9 mouse cellular contexts compared by ENCODE assay signal in the genomic region with DNA sequence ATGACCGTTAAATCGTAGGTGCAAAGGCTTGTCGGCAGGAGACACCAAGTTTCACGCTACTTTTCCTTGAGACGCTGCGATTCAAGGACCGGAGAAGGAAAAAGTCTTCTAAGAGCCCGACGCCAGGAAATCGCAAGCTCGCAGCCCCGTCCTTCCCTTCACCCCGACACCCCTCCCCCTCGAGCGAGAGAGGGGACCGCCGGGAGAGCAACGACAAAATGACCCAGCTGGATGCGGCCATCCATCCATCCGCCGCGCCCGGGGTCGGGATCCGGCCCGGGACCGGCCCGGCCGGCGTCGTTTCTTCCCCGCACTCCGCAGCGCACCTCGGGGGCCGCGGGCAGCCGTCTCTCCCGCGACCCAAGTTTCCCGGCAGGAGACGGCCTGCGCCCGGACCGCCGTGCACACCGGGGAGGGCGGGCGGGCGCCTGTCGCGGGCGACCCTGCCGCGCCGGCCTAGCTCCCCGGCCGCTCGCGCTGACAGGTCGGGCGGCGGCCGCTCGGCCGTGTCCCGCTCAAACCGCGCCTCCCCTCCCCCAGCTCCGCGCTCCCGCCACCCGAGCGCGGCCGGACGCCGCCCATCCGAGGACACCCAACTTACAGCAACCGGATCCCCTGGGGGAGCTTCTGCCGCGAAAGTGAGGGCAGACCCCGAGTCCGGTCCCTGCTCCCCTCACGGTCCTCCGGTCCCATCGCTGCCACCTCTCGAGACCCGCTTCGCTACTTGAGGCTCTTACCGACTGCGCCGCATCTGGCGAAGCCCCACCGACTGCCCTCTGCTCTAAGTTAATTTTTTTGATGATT. TPM values are rescaled to one million over a fixed set of nuclear protein-coding genes. Genes with fewer than 3 reads are reported as not detected.
DNase-seq lines count a peak whose midpoint lies in the region; ATAC-seq and TF ChIP-seq lines count a peak whose summit lies in the region.
"Had no signal": no experiment of that assay in that cellular context is flagged by ENCODE, and none has a peak within 500 bp of the region (broad histone marks: within the 10 kb centered on the region; RNA-seq: fewer than 3 reads in every experiment).

No protein-coding gene starts in this region.

- peak; percentile 14 to 28 for DNase-seq in left cerebral cortex, adult 18-20 months (ENCODE audit: low spot score in 2 of 2)
- no peak for DNase-seq in left cerebral cortex, adult 11 months (ENCODE audit: low spot score)
- DNase-seq in gastrocnemius, postnatal 25 days, result peak; percentile 51
- DNase-seq in liver, embryonic 13.5 days, result peak; percentile 34
- DNase-seq in naive thymus-derived CD4-positive, alpha-beta T cell, adult 2 months (ENCODE audit: low read depth), result peak; percentile 60
- peak; percentile 69 for DNase-seq in stomach, postnatal 0 days (ENCODE audit: low spot score)

- WGBS in intestine, postnatal 0 days, result under 1% methylated on average over 74 of the region's 95 CpGs
- under 1% methylated on average over 84 of the region's 95 CpGs for WGBS in liver, embryonic 13.5 days (ENCODE audit: insufficient replicate concordance)
- under 1% methylated on average over 46 of the region's 95 CpGs for WGBS in stomach, postnatal 0 days

- peak overlapping the region; percentile 93 for H3K27ac ChIP-seq in intestine, postnatal 0 days (ENCODE audit: low read depth, low read length)
- peak overlapping the region; percentile 96 for H3K27ac ChIP-seq in liver, embryonic 13.5 days
- peak overlapping the region; percentile 95 for H3K27ac ChIP-seq in stomach, postnatal 0 days (replicated peaks)

- no peak for TF ChIP-seq CTCF in intestine, postnatal 0 days (IDR thresholded peaks at IDR 0.05; ENCODE audit: low read depth)
- TF ChIP-seq CTCF in stomach, postnatal 0 days (IDR thresholded peaks at IDR 0.05; ENCODE audit: low read depth), result no peak

- H3K4me3 ChIP-seq in intestine, postnatal 0 days (ENCODE audit: low read depth, low read length), result peak overlapping the region; percentile 89
- H3K4me3 ChIP-seq in liver, embryonic 13.5 days (replicated peaks), result peak overlapping the region; percentile 99
- peak overlapping the region; percentile 87 for H3K4me3 ChIP-seq in stomach, postnatal 0 days (ENCODE audit: low read depth, low read length)

- H3K36me3 ChIP-seq in intestine, postnatal 0 days (ENCODE audit: control insufficient read depth, insufficient read depth), result no peaks in the 10 kb centered on the region
- 0 out of 2 replicates have a peak, but pooled peaks cover 2% of the 10 kb centered on the region for H3K36me3 ChIP-seq in liver, embryonic 13.5 days
- no peaks in the 10 kb centered on the region for H3K36me3 ChIP-seq in stomach, postnatal 0 days (ENCODE audit: control insufficient read depth, insufficient read depth, low read length)

- no peaks in the 10 kb centered on the region for H3K9me3 ChIP-seq in intestine, postnatal 0 days (ENCODE audit: control insufficient read depth)
- no peaks in the 10 kb centered on the region for H3K9me3 ChIP-seq in liver, embryonic 13.5 days (replicated peaks)
- H3K9me3 ChIP-seq in stomach, postnatal 0 days (ENCODE audit: control insufficient read depth, low read length), result no peaks in the 10 kb centered on the region

- peak; percentile 42 for ATAC-seq in common myeloid progenitor, adult 5-6 weeks (replicated peaks; ENCODE audit: low read depth, poor library complexity, severe bottlenecking)
- peak; percentile 74 for ATAC-seq in intestine, postnatal 0 days
- ATAC-seq in liver, embryonic 13.5 days (ENCODE audit: low read depth), result peak; percentile 73
- ATAC-seq in stomach, postnatal 0 days (ENCODE audit: low FRiP score, low TSS enrichment), result peak; percentile 79

- TF ChIP-seq EP300 in stomach, postnatal 0 days (optimal IDR thresholded peaks at IDR 0.05), result no peak

- peak overlapping the region; percentile 91 for H3K9ac ChIP-seq in intestine, postnatal 0 days (ENCODE audit: low read depth, low read length)
- peak overlapping the region; percentile 100 for H3K9ac ChIP-seq in liver, embryonic 13.5 days
- peak overlapping the region; percentile 89 for H3K9ac ChIP-seq in stomach, postnatal 0 days (ENCODE audit: low read length)

- H3K4me1 ChIP-seq in intestine, postnatal 0 days (replicated peaks; ENCODE audit: control insufficient read depth, insufficient read depth, low read length), result no peaks in the 10 kb centered on the region
- H3K4me1 ChIP-seq in liver, embryonic 13.5 days (replicated peaks), result peaks cover 37% of the 10 kb centered on the region
- H3K4me1 ChIP-seq in stomach, postnatal 0 days (replicated peaks; ENCODE audit: control insufficient read depth, insufficient read depth), result no peaks in the 10 kb centered on the region

- H3K27me3 ChIP-seq in intestine, postnatal 0 days (replicated peaks; ENCODE audit: control insufficient read depth, insufficient read depth, low read length), result no peaks in the 10 kb centered on the region
- no peaks in the 10 kb centered on the region for H3K27me3 ChIP-seq in liver, embryonic 13.5 days
- H3K27me3 ChIP-seq in stomach, postnatal 0 days (ENCODE audit: control insufficient read depth, insufficient read depth, low read length), result no peaks in the 10 kb centered on the region

- H3K4me2 ChIP-seq in intestine, postnatal 0 days (replicated peaks; ENCODE audit: low read depth), result peak overlapping the region; percentile 89
- peak overlapping the region; percentile 87 for H3K4me2 ChIP-seq in liver, embryonic 13.5 days
- H3K4me2 ChIP-seq in stomach, postnatal 0 days (replicated peaks; ENCODE audit: low read depth), result peak overlapping the region; percentile 82

RNA-seq across cellular contexts. Expression of a gene that starts 40.8 kb away (rescaled TPM):
- total RNA-seq in left cerebral cortex, adult 18-20 months (2021), result under 1 TPM; 0.74 to 0.77 TPM
- total RNA-seq in common myeloid progenitor, adult 5-6 weeks (2017), result 0.19 and 0.87 TPM in 2 replicates
- total RNA-seq in gastrocnemius, postnatal 25 days (2021), result under 1 TPM; 0.16 to 0.26 TPM
- 0.25 and 0.27 TPM in 2 replicates for polyA plus RNA-seq in intestine, postnatal 0 days (2015; fragmentation: Nextera tagmentation; extraction: Ambion mirVana)
- 0.07 and 0.23 TPM in 2 replicates for polyA plus RNA-seq in liver, embryonic 13.5 days (2015; fragmentation: Nextera tagmentation; extraction: Ambion mirVana)
- 0.29 TPM in 2 replicates for polyA plus RNA-seq in stomach, postnatal 0 days (2015; fragmentation: Nextera tagmentation; extraction: Ambion mirVana)
- total RNA-seq: neutrophil, adult 5-6 weeks had no signal

RNA-seq across cellular contexts. Expression of a gene that starts 50.0 kb away (rescaled TPM):
- total RNA-seq in left cerebral cortex, adult 18-20 months (2021), result 10 to 100 TPM in 1 of 2 experiments, 1 to 10 TPM in 1; 9.4 to 11.5 TPM
- 19.4 and 22.4 TPM in 2 replicates for total RNA-seq in common myeloid progenitor, adult 5-6 weeks (2017)
- total RNA-seq in gastrocnemius, postnatal 25 days (2021), result 1 to 10 TPM; 6.1 TPM
- 7.9 and 8.6 TPM in 2 replicates for polyA plus RNA-seq in intestine, postnatal 0 days (2015; fragmentation: Nextera tagmentation; extraction: Ambion mirVana)
- 6.8 and 7.0 TPM in 2 replicates for polyA plus RNA-seq in liver, embryonic 13.5 days (2015; fragmentation: Nextera tagmentation; extraction: Ambion mirVana)
- 25.6 and 26.1 TPM in 2 replicates for polyA plus RNA-seq in stomach, postnatal 0 days (2015; fragmentation: Nextera tagmentation; extraction: Ambion mirVana)
